Mouse (Mus musculus): ENCODE measurements at regions not wholly inside any gene's neighbourhood (a gene's known extent, or its start where the extent isn't known, plus 50 kb on each side); places are given as distances from the start of the nearest gene placed in this dataset.

DNA sequence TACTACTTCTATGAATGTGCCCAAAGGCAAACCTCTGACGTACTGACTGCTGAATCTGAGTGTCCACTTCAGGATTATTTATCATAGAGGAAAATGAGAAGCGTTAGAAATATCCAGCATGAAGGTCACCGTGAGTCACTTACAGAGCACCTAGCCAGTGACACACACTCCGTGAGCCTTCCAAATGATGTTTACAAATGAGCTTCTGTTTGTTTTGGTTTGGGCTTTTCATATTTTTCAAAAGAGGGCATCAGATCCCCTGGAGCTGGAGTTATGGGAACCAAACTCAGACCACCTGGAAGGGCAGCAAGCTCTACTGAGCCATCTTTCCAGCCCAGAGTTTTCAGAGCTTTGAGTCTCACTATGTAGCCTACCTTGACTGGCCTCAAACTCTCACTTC, 57.8 kb upstream of the Pias1 start:
- DNase-seq (ENCODE audit: extremely low spot score in 1 of 2, low spot score in 1 of 2) = no peak

DNA sequence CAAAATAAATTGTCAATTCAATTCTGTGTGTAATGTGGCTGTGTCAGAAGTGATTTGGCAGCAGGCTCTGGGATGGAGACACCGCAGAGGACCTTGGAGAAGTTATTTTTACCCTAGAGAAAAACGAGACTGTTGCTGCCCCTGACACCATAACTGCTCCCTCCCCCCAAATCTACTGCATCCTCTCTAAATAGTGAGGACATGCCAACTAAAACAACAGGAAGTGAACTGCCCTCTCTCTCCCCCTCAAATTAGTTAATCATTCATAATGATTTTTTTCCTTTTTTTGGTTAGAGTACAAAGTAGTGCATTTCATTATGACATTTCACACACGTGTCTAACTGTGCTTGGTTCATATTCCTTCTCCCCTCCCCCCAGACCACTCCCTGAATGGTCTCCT, 55.6 kb upstream of the Pias1 start:
- no peak for DNase-seq (ENCODE audit: extremely low spot score in 1 of 2, low spot score in 1 of 2)

DNA sequence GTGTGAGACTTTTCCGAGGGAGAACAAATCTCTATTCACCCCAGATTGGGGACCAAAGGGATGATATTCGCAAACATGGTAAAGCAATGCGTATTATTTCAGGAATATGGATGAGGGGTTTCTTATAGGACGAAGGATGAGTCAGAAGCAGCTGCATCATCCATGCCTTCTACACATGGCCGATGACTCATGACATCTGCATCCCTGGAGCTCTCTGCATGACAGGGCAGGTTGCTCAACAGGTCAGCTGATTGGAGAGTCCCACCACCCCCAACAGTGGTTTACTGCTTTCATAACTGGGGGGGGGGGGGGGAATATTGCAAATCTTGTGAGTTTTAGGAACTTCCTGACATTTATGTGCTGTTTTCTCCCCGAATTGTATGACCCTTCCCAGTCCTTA, 50.3 kb upstream of the Pias1 start:
- DNase-seq (ENCODE audit: extremely low spot score in 1 of 2, low spot score in 1 of 2) = no peak

Measured in frontal cortex, adult 2 months (tissue).